Mouse (Mus musculus) brown adipose tissue, adult 24 weeks (tissue): Measurements from ENCODE around the gene Bace2. TPM values are rescaled to one million over a fixed set of nuclear protein-coding genes. Genes with fewer than 3 reads are reported as not detected.

Experiments used
- H3K27ac ChIP-seq: fragments of 200-500 bp; replicated peaks from 2 replicates; pipeline ENCODE4 v1.5.1; 2012; ENCODE audit warnings: low read depth, mild to moderate bottlenecking, low read length
- H3K4me1 ChIP-seq: fragments of 200-500 bp; 2 replicates; pipeline ENCODE4 v1.6.1; 2012; ENCODE audit warnings: low read length, mixed read lengths; ENCODE audit not compliant: control insufficient read depth, insufficient read depth, insufficient read length
- H3K4me3 ChIP-seq: fragments of 200-500 bp; 2 replicates; pipeline ENCODE4 v1.5.1; 2012; ENCODE audit warnings: low read depth, mild to moderate bottlenecking, low read length, moderate library complexity; ENCODE audit not compliant: insufficient read depth
- polyA plus RNA-seq: library from polyadenylated mRNA; stranded (reverse); fragments of >200 nt; gene quantifications from 2 replicates; pipeline ENCODE4 v1.2.4, GENCODE M21; 2012; ENCODE audit not compliant: missing spikeins, insufficient read depth, insufficient read length

Bace2 gene
- 0.54 and 1.9 TPM in 2 replicates for polyA plus RNA-seq

GRCm38 (mm10) chr16:97356499-97357187 is at the start of gene Bace2:
Bace2 (plus strand) TSS chr16:97356742.
- H3K27ac ChIP-seq, result no peak within 1 kb of the TSS
- no peaks in the 10 kb centered on the region for H3K4me1 ChIP-seq
- H3K4me3 ChIP-seq, result peak within 1 kb of the TSS; percentile 74

DNA sequence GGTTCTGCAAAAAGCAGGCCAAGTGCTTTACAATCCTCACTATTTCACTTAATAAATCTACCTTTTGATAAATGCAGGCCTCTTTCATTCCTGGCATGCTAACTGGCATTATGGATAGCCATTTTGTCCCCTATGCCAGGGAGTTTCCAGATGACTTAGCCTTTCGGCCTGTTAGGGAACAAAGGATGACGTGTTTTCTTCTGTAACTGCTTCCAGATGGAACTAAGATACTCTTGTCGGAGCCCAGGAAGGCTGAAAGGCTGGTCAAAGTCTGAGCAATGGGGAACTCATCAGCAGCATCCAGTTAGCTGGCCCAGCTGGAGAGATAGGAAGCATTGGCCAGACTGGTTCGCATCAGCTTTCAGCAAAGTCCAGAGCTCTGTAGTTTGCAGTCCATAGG is 48.9 kb upstream of the Bace2 start:
- 0 out of 2 replicates have a peak overlapping the region, but pooled peaks have one; percentile 18 for H3K27ac ChIP-seq
- no peak overlapping the region for H3K4me3 ChIP-seq
- H3K4me1 ChIP-seq, result peaks cover 8% of the 10 kb centered on the region; the same call in 1 of the 2 replicates

DNA sequence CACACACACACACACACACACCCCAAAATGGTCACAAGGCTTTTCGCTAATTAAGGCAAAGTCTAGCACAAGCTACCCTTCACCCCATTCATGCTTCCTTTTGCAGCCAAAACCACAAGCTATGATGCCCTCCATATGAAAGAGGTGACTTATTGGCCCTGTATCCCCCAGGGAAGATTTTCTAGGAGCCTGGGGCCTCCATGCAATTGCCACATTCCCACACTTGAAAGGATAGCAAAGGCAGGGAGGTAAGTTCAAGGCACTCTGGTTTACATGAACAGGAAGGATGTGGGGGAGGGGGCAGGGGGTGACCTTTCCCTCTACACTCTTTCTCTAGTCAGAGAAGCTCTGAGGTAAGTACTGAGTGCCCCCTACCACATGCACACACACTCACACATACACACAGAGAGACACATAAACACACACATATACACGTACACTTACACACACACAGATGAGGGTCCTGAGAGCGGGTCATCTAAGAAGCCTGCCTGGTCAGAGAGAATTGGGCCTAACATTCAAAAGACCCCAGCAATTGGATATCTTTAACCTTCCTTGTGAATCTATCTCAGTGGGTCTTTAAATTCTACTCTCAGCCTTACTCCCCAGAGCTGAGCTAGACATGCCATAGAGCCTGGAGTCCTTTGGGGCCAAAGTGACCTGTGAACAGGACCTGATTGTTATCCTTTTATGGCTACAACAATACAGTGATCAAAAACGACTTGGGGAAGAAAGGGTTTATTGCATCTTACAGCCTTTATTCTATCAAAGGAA is 46.6 kb upstream of the Bace2 start:
- Histone ChIP-seq H3K4me3 (no peak overlapping the region), H3K4me1 (peaks cover 8% of the 10 kb centered on the region; the same call in 1 of the 2 replicates), H3K27ac (peak overlapping the region; percentile 72)

GRCm38 (mm10) chr16:97310570-97310846 is 46.0 kb upstream of the Bace2 start:
- peaks cover 8% of the 10 kb centered on the region; the same call in 1 of the 2 replicates for H3K4me1 ChIP-seq
- peak overlapping the region; percentile 60; the same call in 1 of the 2 replicates for H3K27ac ChIP-seq
- H3K4me3 ChIP-seq, result no peak overlapping the region

GRCm38 (mm10) chr16:97312960-97313686 is 43.4 kb upstream of the Bace2 start:
- Histone ChIP-seq H3K4me3 (no peak overlapping the region), H3K27ac (no peak overlapping the region), H3K4me1 (peaks cover 5% of the 10 kb centered on the region; the same call in 1 of the 2 replicates)

GRCm38 (mm10) chr16:97321576-97321975 is 35.0 kb upstream of the Bace2 start:
- Histone ChIP-seq H3K4me1 (no peaks in the 10 kb centered on the region), H3K27ac (no peak overlapping the region), H3K4me3 (no peak overlapping the region)

DNA sequence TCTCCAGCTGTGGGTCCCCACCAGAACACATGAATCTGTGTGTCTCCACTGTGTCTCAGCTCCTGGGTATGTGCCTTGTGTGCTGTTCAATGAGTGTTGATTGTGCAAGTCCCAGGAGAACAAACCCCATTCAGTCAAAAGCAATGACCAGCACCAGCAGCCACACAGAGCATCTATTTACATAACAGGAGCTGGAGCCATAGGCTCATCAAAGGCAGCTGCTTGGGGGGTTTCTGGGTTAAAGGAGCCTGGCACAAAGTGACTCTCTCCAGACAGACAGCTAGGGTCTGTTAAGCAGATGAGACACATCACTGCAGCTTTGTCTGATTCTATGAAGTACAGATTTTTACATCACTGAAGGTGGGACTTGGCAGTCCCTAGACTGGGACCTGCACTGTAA is 33.9 kb upstream of the Bace2 start:
- H3K27ac ChIP-seq, result no peak overlapping the region
- H3K4me1 ChIP-seq, result no peaks in the 10 kb centered on the region
- H3K4me3 ChIP-seq, result no peak overlapping the region

GRCm38 (mm10) chr16:97325975-97326374 is 30.6 kb upstream of the Bace2 start:
- H3K27ac ChIP-seq, result no peak overlapping the region
- no peaks in the 10 kb centered on the region for H3K4me1 ChIP-seq
- H3K4me3 ChIP-seq, result no peak overlapping the region

DNA sequence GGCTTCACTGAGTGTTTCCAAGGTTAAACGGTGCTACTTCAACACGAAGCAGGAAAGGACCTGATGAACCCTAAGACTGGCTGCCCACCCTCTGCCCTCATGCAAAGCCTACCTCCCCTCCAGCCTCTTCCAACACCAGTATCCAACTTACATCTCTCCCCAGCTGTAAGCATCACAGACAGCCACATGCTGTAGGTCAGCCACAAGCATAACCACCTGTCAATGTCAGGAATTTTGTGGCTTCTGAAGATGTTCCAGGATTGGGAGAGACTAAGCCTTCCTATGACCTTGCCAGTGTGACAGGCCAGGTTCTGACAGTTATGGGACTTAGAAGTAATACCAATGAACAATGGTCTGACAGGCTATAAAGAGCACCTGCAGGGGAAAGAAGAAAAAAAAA is 27.9 kb upstream of the Bace2 start:
- Histone ChIP-seq H3K4me1 (no peaks in the 10 kb centered on the region), H3K27ac (no peak overlapping the region), H3K4me3 (no peak overlapping the region)

- no peaks in the 10 kb centered on the region for H3K4me1 ChIP-seq
- no peak overlapping the region for H3K27ac ChIP-seq
- no peak overlapping the region for H3K4me3 ChIP-seq
These were observed 3.5 kb upstream of the Bace2 start for GRCm38 (mm10) chr16:97353013-97353412.

DNA sequence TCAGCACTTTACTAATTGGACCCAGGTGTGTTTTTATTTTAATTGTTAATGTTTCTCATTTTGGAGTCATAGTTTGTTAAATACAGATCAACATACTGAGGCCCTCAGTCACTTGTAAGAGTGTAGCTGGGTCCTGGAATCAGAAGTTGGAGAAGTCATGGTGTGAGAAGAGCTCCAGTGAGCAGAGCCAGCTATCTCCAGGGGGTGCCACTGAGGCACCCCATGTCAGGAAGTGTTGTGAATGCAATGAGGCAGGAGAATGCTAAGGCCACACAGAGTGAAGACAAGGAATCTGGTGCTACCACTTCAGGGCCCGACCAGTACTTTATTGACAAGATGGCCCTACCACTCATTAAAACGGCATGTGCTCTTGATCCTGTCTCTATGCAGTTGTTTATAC is 1.9 kb upstream of the Bace2 start:
- Histone ChIP-seq H3K4me1 (no peaks in the 10 kb centered on the region), H3K4me3 (no peak overlapping the region), H3K27ac (no peak overlapping the region)

DNA sequence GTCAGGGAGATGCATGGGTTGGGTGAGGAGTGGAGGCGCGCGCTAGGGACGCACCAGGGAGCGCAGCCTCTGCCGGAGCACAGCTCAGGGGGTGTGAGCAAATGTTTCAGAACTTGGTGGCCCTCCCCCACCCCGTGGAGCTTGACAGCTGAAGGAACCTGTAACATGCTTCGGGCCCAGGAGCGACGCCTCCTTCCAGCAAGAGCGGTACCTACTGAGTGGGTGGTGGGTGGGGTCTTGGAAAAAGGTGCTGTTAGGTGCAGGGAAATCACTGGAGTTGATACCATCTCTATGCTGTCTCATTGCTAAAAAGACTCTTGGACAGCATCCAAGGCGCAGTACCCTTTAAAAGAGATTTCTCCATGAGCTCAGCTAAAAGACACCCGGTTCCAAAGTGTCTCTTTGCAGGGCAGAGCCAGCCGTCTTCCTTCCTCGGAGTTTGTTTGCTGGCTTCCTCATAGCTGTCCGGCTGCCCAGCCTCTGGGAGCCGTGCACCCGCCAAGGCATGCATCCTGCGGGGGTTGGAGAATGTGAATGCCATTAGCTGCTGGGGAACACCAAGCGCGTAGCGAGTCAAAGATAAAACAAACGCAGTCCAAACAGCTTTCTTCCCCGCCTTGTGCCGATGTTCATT is 763 bp downstream of the Bace2 start:
- Histone ChIP-seq H3K4me3 (peak overlapping the region; percentile 74), H3K4me1 (no peaks in the 10 kb centered on the region), H3K27ac (no peak overlapping the region)

- H3K4me3 ChIP-seq, result no peak overlapping the region
- H3K4me1 ChIP-seq, result no peaks in the 10 kb centered on the region
- H3K27ac ChIP-seq, result no peak overlapping the region
These were observed 5.8 kb downstream of the Bace2 start for GRCm38 (mm10) chr16:97362231-97362888.

DNA sequence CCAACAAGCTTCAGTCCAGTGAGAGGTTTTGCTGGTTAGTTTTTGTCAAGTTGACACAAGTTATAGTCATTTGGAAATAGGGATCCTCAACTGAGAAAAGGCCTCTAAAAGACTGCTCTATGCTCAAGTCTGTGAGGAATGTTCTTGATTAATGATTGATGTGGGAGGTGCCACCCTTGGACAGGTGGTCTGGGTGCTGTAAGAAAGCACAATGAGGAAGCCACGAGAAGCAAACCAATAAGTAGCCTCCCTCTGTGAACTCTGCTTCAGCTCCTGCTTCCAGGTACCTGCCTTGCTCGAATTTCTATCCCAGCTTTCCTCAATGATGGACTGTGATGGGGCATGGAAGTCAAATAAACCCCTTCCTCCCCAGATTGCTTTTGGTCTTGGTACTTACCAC is 9.6 kb downstream of the Bace2 start:
- H3K4me1 ChIP-seq, result no peaks in the 10 kb centered on the region
- H3K4me3 ChIP-seq, result no peak overlapping the region
- no peak overlapping the region for H3K27ac ChIP-seq
